Mouse (Mus musculus) erythroid progenitor cell, adult 5-6 weeks (primary cell): Measurements from ENCODE around the gene Nek9. TPM values are rescaled to one million over a fixed set of nuclear protein-coding genes. Genes with fewer than 3 reads are reported as not detected.

Experiments
- ATAC-seq: replicated peaks from 2 replicates; pipeline ENCODE4 v1.8.0; 2016; ENCODE audit warnings: moderate number of reproducible peaks, mild to moderate bottlenecking, moderate TSS enrichment, inconsistent platforms; ENCODE audit not compliant: poor library complexity, low FRiP score, severe bottlenecking
- total RNA-seq, 2 experiments: library from RNA; stranded (forward) in 1 of 2; stranded (reverse) in 1 of 2; fragments of 150-400 nt in 1 of 2; fragments of 186-747, 209-891 nt in 1 of 2; gene quantifications; 2 replicates each; pipeline versions ENCODE4 v1.2.3 to v1.2.4; 2015 to 2017; ENCODE audit warnings: low replicate concordance in 2 of 2

Gene Nek9
- total RNA-seq, 2 experiments from 2014 or later = 7.9 to 17.2 TPM

GRCm38 (mm10) chr12:85271843-85272206 lies 67.3 kb downstream of the Nek9 start:
- ATAC-seq = no peak

GRCm38 (mm10) chr12:85271132-85271842 lies 67.9 kb downstream of the Nek9 start:
- ATAC-seq = no peak

DNA sequence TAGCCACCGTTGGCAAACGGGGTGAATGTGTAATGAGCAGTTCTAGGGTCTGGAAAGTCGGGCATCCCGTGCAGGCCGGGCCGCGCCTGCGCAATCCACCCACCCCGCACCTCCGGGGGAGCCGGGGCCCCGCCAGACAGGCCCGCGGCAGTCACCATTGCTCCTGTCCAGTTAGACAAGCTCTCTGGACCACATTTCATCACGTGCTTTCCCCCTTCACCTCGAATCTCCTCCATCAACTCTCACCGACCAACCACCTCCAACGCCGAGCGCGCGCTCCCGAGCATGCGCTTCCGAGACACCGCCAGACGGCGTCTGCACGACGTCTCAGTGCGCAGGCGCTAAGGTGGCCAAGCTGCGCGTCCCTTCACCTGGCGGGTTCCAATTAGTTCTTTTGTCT lies 68.8 kb downstream of the Nek9 start, which contains the start of gene Mlh3:
TSS of gene Mlh3 (minus strand) at position 281 of the 400 bp plus-strand sequence.
- ATAC-seq = peak; percentile 92

DNA sequence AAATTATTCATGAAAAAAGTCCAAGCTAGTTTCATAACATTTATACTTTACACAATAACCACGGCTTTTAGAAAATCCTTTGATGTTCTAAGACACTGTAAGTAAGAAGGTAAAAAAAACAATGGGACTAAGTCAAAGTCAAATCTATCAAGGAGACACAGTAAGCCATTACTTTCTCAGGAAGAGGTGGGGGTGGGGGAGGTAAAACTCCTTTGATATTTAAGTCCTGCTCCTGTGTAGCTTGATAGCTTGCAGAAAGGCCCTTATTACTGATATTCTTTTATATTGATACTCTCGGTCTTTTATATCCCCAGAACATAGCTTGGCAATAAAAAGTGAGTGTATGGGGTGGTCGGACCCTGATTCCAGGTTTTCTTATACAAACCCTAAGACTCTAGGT lies 69.3 kb downstream of the Nek9 start:
- no peak for ATAC-seq

- ATAC-seq = no peak
Measured at GRCm38 (mm10) chr12:85266248-85266647, 72.9 kb downstream of the Nek9 start.

GRCm38 (mm10) chr12:85264940-85265339 lies 74.2 kb downstream of the Nek9 start:
- ATAC-seq = no peak

GRCm38 (mm10) chr12:85264531-85264930 lies 74.6 kb downstream of the Nek9 start:
- no peak for ATAC-seq

DNA sequence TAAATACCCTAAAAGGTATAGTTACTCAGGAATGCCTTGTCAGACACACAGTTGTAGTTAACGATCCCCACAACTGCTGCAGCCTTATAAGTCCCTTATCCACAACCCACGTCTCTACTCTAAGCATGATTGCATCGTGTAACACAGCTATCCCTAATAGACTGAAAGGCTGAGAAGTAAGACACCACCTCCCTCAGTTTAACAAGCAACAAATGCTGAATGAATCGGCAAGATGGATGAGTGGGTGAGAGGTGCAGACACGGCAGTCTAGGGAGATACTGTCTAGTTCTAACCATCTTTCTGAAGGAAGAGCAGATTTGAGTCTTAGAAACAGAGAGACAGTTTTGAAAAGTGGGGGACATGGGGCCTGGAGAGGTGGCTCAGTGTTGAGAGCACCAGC lies 76.0 kb downstream of the Nek9 start:
- no peak for ATAC-seq

DNA sequence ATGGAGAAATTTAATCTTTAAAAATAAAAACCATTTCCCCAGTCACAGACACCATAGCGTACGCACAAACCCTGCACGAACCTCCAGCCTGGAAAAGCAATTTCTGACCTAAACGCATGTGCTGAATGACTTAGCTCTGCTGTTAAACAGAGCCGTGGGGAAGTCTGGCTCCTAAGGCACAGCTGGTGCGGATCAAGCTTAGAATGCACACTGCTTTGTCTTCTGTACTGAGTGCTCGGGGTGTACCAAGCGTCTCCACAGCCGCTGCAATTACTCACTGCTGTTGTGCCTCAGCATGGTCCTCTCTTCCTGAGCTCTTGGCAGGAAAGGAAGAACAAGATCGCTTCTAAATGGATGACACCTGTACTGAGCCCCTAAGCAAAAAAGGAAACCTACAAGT lies 76.7 kb downstream of the Nek9 start:
- no peak for ATAC-seq

- ATAC-seq = no peak
Measured at GRCm38 (mm10) chr12:85257008-85257639, 82.0 kb downstream of the Nek9 start.

- no peak for ATAC-seq
Measured at GRCm38 (mm10) chr12:85256074-85256751, 82.9 kb downstream of the Nek9 start.

DNA sequence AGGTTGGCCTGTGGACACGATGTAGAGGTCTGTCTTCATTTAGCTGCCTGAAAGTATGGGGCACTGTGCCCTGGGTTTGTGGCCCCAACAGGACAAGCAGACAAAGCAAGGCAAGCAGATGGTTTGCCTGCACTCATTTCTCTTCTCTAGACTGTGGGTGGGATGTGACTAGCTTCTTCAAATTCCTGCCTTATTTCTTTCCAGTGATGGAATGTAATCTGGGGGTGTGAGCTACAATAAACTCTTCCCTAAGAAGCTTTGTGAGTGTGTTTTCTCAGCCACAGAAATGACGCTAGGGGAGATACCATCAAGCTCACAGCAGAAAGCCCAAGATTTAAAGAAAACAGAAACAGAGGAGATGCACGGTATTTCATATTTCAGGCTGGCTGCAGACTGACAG lies 87.1 kb downstream of the Nek9 start:
- ATAC-seq = no peak

Other genes with a start within 250 kb of the Nek9 start
- 7.5 and 14.1 TPM in 2 replicates for gene Prox2, start 228.6 kb downstream of the Nek9 start, total RNA-seq (2015; ENCODE audit: low replicate concordance)
- 6.0 and 21.6 TPM in 2 replicates for gene Prox2, start 228.6 kb downstream of the Nek9 start, total RNA-seq (2017; ENCODE audit: low replicate concordance)
- 106 and 118 TPM in 2 replicates for gene Dlst, start 228.5 kb downstream of the Nek9 start, total RNA-seq (2015; ENCODE audit: low replicate concordance)
- gene Dlst, start 228.5 kb downstream of the Nek9 start, total RNA-seq (2017; ENCODE audit: low replicate concordance) = 181 and 293 TPM in 2 replicates
- not detected in 2 replicates for gene Rps6kl1, start 188.1 kb downstream of the Nek9 start, total RNA-seq (2015; ENCODE audit: low replicate concordance)
- not detected in 2 replicates for gene Rps6kl1, start 188.1 kb downstream of the Nek9 start, total RNA-seq (2017; ENCODE audit: low replicate concordance)
- not detected in 2 replicates for gene Pgf, start 161.6 kb downstream of the Nek9 start, total RNA-seq (2015; ENCODE audit: low replicate concordance)
- gene Pgf, start 161.6 kb downstream of the Nek9 start, total RNA-seq (2017; ENCODE audit: low replicate concordance) = 0.39 TPM in 1 of 2 replicates, not detected in the other
- gene Eif2b2, start 119.9 kb downstream of the Nek9 start, total RNA-seq (2015; ENCODE audit: low replicate concordance) = 10.9 and 12.3 TPM in 2 replicates
- 30.0 and 48.4 TPM in 2 replicates for gene Eif2b2, start 119.9 kb downstream of the Nek9 start, total RNA-seq (2017; ENCODE audit: low replicate concordance)
- 0.42 and 2.9 TPM in 2 replicates for gene Mlh3, start 68.8 kb downstream of the Nek9 start, total RNA-seq (2015; ENCODE audit: low replicate concordance)
- gene Mlh3, start 68.8 kb downstream of the Nek9 start, total RNA-seq (2017; ENCODE audit: low replicate concordance) = 0.15 and 4.0 TPM in 2 replicates
- gene Acyp1, start 50.9 kb downstream of the Nek9 start, total RNA-seq (2015; ENCODE audit: low replicate concordance) = 14.4 and 36.5 TPM in 2 replicates
- gene Acyp1, start 50.9 kb downstream of the Nek9 start, total RNA-seq (2017; ENCODE audit: low replicate concordance) = 13.9 TPM in 2 replicates
- gene Zc2hc1c, start 50.8 kb downstream of the Nek9 start, total RNA-seq (2015; ENCODE audit: low replicate concordance) = not detected in 2 replicates
- gene Zc2hc1c, start 50.8 kb downstream of the Nek9 start, total RNA-seq (2017; ENCODE audit: low replicate concordance) = not detected in 2 replicates
- gene Tmed10, start 35.5 kb upstream of the Nek9 start, total RNA-seq (2015; ENCODE audit: low replicate concordance) = 85.9 and 101 TPM in 2 replicates
- gene Tmed10, start 35.5 kb upstream of the Nek9 start, total RNA-seq (2017; ENCODE audit: low replicate concordance) = 65.6 and 71.7 TPM in 2 replicates
- gene Fos, start 134.5 kb upstream of the Nek9 start, total RNA-seq (2015; ENCODE audit: low replicate concordance) = 25.2 and 32.7 TPM in 2 replicates
- 14.2 and 21.3 TPM in 2 replicates for gene Fos, start 134.5 kb upstream of the Nek9 start, total RNA-seq (2017; ENCODE audit: low replicate concordance)